Mouse (Mus musculus) kidney, postnatal 0 days (tissue): ENCODE data around the gene Wfikkn2. TPM values are rescaled to one million over a fixed set of nuclear protein-coding genes. Genes with fewer than 3 reads are reported as not detected.
A peak's percentile ranks its signal among the peaks of the same experiment; 100 is the strongest.

Experiments
- ATAC-seq: fragments of 200-750 bp; cut with Nextera tagmentation; replicated peaks from 2 replicates; pipeline ENCODE4 v1.8.0; 2017; ENCODE audit warnings: low read depth, moderate number of reproducible peaks, moderate TSS enrichment, moderate library complexity; ENCODE audit not compliant: low FRiP score
- DNase-seq: peaks from one replicate; pipeline ENCODE4 v3.0.0-alpha.2; 2016; ENCODE audit warnings: low spot score
- H3K27ac ChIP-seq: fragments of 300-500 bp; sonication (generic); 2 replicates; pipeline ENCODE4 v1.5.1; 2014; ENCODE audit warnings: mild to moderate bottlenecking
- H3K27me3 ChIP-seq: fragments of 300-500 bp; sonication (generic); 2 replicates; pipeline ENCODE4 v1.6.1; 2014; ENCODE audit warnings: low read length, mixed read lengths; ENCODE audit not compliant: insufficient read depth
- H3K36me3 ChIP-seq: fragments of 300-500 bp; sonication (generic); 2 replicates; pipeline ENCODE4 v1.6.1; 2014; ENCODE audit warnings: low read length, mixed read lengths; ENCODE audit not compliant: insufficient read depth
- H3K4me1 ChIP-seq: fragments of 300-500 bp; sonication (generic); replicated peaks from 2 replicates; pipeline ENCODE4 v1.6.1; 2014; ENCODE audit warnings: antibody characterized with exemption, low read length, mixed read lengths; ENCODE audit not compliant: insufficient read depth
- H3K4me2 ChIP-seq: fragments of 300-500 bp; sonication (generic); 2 replicates; pipeline ENCODE4 v1.6.1; 2014; ENCODE audit warnings: mild to moderate bottlenecking, low read length, moderate library complexity, mixed read lengths
- H3K4me3 ChIP-seq: fragments of 300-500 bp; sonication (generic); replicated peaks from 2 replicates; pipeline ENCODE4 v1.5.1; 2014; ENCODE audit warnings: low read depth, low read length
- H3K9ac ChIP-seq: fragments of 300-500 bp; sonication (generic); 2 replicates; pipeline ENCODE4 v1.6.1; 2014; ENCODE audit warnings: low read depth, low read length
- H3K9me3 ChIP-seq: fragments of 300-500 bp; sonication (generic); replicated peaks from 2 replicates; pipeline ENCODE4 v1.6.1; 2016; ENCODE audit warnings: low read length, inconsistent platforms, mixed read lengths
- CTCF ChIP-seq: IDR thresholded peaks from 2 replicates; pipeline ENCODE4 v1.5.1; 2016; ENCODE audit warnings: antibody characterized with exemption, low read depth, mild to moderate bottlenecking, moderate library complexity
- WGBS: fragments of 180-500 bp; shearing (Covaris S2); extraction: QIAGEN DNeasy Blood & Tissue Kit; methylation state at CpG from one replicate; pipeline ENCODE4 v1.1.7; 2014; 5-methylcytosine and 5-hydroxymethylcytosine counted together
- polyA plus RNA-seq: library from polyadenylated mRNA; unstranded; fragments of >200 nt; fragmentation: Nextera tagmentation; extraction: Ambion mirVana; gene quantifications from 2 replicates; pipeline ENCODE4 v1.2.1, GENCODE M21; 2015

Wfikkn2 gene
- polyA plus RNA-seq, 1 experiment from 2014 or later, result 1.2 TPM

DNA sequence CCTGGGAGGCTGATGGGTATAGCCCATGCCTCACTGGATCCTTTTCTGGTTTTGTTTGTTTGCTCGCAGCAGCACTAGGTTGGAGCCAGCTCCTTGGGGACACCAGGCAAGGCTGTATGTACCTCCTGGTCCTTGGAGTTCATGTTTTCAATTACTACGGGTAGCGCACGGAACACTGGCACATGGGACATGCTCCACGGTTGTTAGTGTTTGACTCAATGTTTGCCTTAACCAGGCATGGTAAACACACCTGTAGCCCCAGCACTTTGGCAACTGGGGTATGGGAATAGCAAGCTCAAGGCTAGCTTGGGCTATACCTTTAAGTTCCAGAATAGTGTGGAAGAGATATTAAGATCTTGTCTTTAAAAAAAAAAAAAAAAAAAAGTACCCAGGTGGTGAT lies 55.1 kb downstream of the Wfikkn2 start:
- DNase-seq, result no peak
- no peak for TF ChIP-seq CTCF
- H3K27me3 ChIP-seq, result no peaks in the 10 kb centered on the region
- no peak overlapping the region for H3K4me3 ChIP-seq
- H3K4me1 ChIP-seq, result no peaks in the 10 kb centered on the region
- H3K9me3 ChIP-seq, result no peaks in the 10 kb centered on the region
- no peak overlapping the region for H3K9ac ChIP-seq
- H3K27ac ChIP-seq, result no peak overlapping the region
- H3K36me3 ChIP-seq, result no peaks in the 10 kb centered on the region
- ATAC-seq, result no peak
- H3K4me2 ChIP-seq, result no peak overlapping the region
- WGBS, result 85% methylated on average over 5 of the region's 5 CpGs

DNA sequence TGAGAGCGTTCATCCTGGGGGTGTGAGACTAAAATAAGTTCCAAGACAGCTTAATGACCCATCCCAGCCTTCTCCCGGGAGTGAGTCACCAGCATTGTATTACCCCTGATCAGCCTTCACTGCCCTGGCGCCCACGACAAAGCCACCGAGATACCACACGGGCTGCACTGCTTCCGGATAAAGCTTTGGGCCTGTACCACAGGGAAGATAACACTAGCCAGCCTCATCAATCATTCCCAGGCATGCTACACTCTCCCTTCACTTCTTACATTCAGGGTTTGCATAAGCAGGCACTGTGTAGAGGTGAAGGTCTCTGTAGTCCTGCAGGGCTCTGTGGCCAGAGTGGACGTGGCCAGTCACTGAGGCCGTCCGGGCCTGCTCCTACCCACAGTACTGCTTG lies 56.2 kb downstream of the Wfikkn2 start:
- no peak for TF ChIP-seq CTCF
- no peaks in the 10 kb centered on the region for H3K9me3 ChIP-seq
- no peaks in the 10 kb centered on the region for H3K4me1 ChIP-seq
- no peak overlapping the region for H3K4me2 ChIP-seq
- H3K36me3 ChIP-seq, result no peaks in the 10 kb centered on the region
- 30% methylated on average over 10 of the region's 10 CpGs for WGBS
- H3K27ac ChIP-seq, result no peak overlapping the region
- H3K9ac ChIP-seq, result no peak overlapping the region
- H3K27me3 ChIP-seq, result no peaks in the 10 kb centered on the region
- H3K4me3 ChIP-seq, result no peak overlapping the region
- DNase-seq, result peak; percentile 81
- ATAC-seq, result peak; percentile 77

Other genes starting within 250 kb of the Wfikkn2 start
- 52.5 and 59.8 TPM in 2 replicates for gene Spag9, start 249.9 kb downstream of the Wfikkn2 start, polyA plus RNA-seq
- gene Tob1, start 34.6 kb downstream of the Wfikkn2 start, polyA plus RNA-seq, result 55.2 and 56.6 TPM in 2 replicates
- gene Gm21885, start 35.9 kb upstream of the Wfikkn2 start, polyA plus RNA-seq, result 0.28 and 0.71 TPM in 2 replicates
- 107 and 108 TPM in 2 replicates for gene Luc7l3, start 76.0 kb upstream of the Wfikkn2 start, polyA plus RNA-seq
- 17.9 and 21.9 TPM in 2 replicates for gene Ankrd40, start 82.0 kb upstream of the Wfikkn2 start, polyA plus RNA-seq
- gene Abcc3, start 147.0 kb upstream of the Wfikkn2 start, polyA plus RNA-seq, result 9.1 and 10.5 TPM in 2 replicates
- 4.4 and 5.2 TPM in 2 replicates for gene Cacna1g, start 228.2 kb upstream of the Wfikkn2 start, polyA plus RNA-seq
- 0.40 TPM in 1 of 2 replicates, not detected in the other for gene Spata20, start 240.2 kb upstream of the Wfikkn2 start, polyA plus RNA-seq